Mouse (Mus musculus): Measurements from ENCODE around the gene Timm23.

GRCm38 (mm10) chr14:32154758-32155157 lies 46.9 kb downstream of the Timm23 start:
- TF ChIP-seq CTCF (IDR thresholded peaks at IDR 0.05; ENCODE audit: low read depth, low read length) (no peak), POLR2A (IDR thresholded peaks at IDR 0.05; ENCODE audit: extremely low read depth, insufficient read depth, low read length) (no peak)

Measured in liver, adult 2 months (tissue).